Mouse (Mus musculus) thymus, postnatal 14 days (tissue): ENCODE data around the gene Zbtb7b.

Source experiments
- DNase-seq: peaks from one replicate; pipeline ENCODE4 v3.0.0; 2021

Zbtb7b gene

GRCm38 (mm10) chr3:89388901-89389740 is 5.5 kb downstream of the Zbtb7b start:
- peak; percentile 60 for DNase-seq

GRCm38 (mm10) chr3:89388134-89388881 is 6.3 kb downstream of the Zbtb7b start:
- no peak for DNase-seq

- no peak for DNase-seq
Measured at GRCm38 (mm10) chr3:89387632-89388031, 6.9 kb downstream of the Zbtb7b start.

GRCm38 (mm10) chr3:89386438-89387420 is 7.8 kb downstream of the Zbtb7b start:
- DNase-seq: peak; percentile 65

- peak; percentile 76 for DNase-seq
Measured at GRCm38 (mm10) chr3:89385451-89385850, 9.1 kb downstream of the Zbtb7b start.

- no peak for DNase-seq
Measured at GRCm38 (mm10) chr3:89384331-89385076, 10.1 kb downstream of the Zbtb7b start.

GRCm38 (mm10) chr3:89383651-89384255 is 10.8 kb downstream of the Zbtb7b start:
- no peak for DNase-seq

GRCm38 (mm10) chr3:89382950-89383349 is 11.6 kb downstream of the Zbtb7b start:
- DNase-seq: no peak

GRCm38 (mm10) chr3:89382033-89382882 is 12.3 kb downstream of the Zbtb7b start:
- no peak for DNase-seq

- no peak for DNase-seq
Measured at GRCm38 (mm10) chr3:89381233-89381632, 13.3 kb downstream of the Zbtb7b start.

- DNase-seq: no peak
Measured at GRCm38 (mm10) chr3:89380711-89381110, 13.9 kb downstream of the Zbtb7b start.

GRCm38 (mm10) chr3:89380291-89380690 is 14.3 kb downstream of the Zbtb7b start:
- DNase-seq: no peak

GRCm38 (mm10) chr3:89379388-89380131 is 15.0 kb downstream of the Zbtb7b start:
- DNase-seq: peak; percentile 71

- DNase-seq: peak; percentile 81
Measured at GRCm38 (mm10) chr3:89378394-89379067, 16.0 kb downstream of the Zbtb7b start.

GRCm38 (mm10) chr3:89377831-89378230 is 16.7 kb downstream of the Zbtb7b start:
- no peak for DNase-seq

GRCm38 (mm10) chr3:89373581-89374231 is 20.9 kb downstream of the Zbtb7b start:
- no peak for DNase-seq

GRCm38 (mm10) chr3:89367338-89367737 is 27.2 kb downstream of the Zbtb7b start:
- no peak for DNase-seq
